Mouse (Mus musculus): ENCODE measurements at regions not wholly inside any gene's neighbourhood (a gene's known extent, or its start where the extent isn't known, plus 50 kb on each side); places are given as distances from the start of the nearest gene placed in this dataset.

DNA sequence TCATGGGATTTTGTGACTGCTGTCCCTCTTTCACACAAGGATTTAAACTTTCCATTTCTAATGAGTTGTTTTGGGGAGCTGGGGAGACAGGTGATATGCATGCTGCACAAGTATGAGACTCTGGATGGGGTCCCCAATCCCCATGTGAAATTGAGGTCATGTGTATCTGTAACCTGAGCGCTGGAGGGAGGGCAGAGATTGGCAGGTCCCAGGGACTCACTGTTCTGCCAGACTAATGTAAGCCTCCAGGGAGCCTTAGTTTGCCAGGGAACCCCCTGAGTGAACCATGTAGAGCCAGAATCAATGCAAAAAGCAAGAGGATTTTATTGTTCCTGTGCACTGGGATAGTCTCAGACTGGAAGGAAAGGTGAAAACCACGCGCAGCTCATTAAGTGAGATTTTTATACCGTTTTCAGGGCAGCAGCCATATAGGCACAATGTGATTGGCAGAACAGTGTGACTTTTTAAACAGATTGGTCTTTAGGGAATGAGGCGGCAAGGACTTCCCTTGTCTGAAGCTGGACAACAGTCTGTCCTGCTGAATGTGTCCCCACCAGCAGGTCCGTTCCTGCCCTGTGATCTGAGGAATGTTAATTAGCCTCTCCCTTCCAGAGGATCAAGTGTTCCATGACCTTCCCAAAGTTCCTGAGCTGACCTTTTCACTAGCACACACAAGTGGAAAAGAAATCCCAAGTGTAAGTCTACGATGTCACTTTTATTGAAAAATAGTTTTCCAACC, 59.9 kb upstream of the Oxgr1 start:
- H3K27me3 ChIP-seq (ENCODE audit: control insufficient read depth, insufficient read depth, low read length, poor library complexity, severe bottlenecking), result no peaks in the 10 kb centered on the region
- TF ChIP-seq CTCF (IDR thresholded peaks at IDR 0.05; ENCODE audit: low read depth, low read length) (no peak), POLR2A (IDR thresholded peaks at IDR 0.05; ENCODE audit: insufficient read depth, low read length) (no peak), EP300 (IDR thresholded peaks at IDR 0.05; ENCODE audit: insufficient read depth, low read depth, low read length) (no peak)
- H3K4me1 ChIP-seq (ENCODE audit: control insufficient read depth, insufficient read depth, low read length), result no peaks in the 10 kb centered on the region
- H3K36me3 ChIP-seq (ENCODE audit: control insufficient read depth, insufficient read depth, low read length, poor library complexity, severe bottlenecking), result no peaks in the 10 kb centered on the region
- H3K9ac ChIP-seq (ENCODE audit: low read depth, poor library complexity, severe bottlenecking), result no peak overlapping the region
- peaks cover 16% of the 10 kb centered on the region for H3K9me3 ChIP-seq (replicated peaks; ENCODE audit: control insufficient read depth, insufficient read depth, low read length, poor library complexity, severe bottlenecking)
- no peak overlapping the region for H3K27ac ChIP-seq (ENCODE audit: insufficient read depth, low read length)
- no peak overlapping the region for H3K4me3 ChIP-seq (ENCODE audit: low read depth, low read length)

DNA sequence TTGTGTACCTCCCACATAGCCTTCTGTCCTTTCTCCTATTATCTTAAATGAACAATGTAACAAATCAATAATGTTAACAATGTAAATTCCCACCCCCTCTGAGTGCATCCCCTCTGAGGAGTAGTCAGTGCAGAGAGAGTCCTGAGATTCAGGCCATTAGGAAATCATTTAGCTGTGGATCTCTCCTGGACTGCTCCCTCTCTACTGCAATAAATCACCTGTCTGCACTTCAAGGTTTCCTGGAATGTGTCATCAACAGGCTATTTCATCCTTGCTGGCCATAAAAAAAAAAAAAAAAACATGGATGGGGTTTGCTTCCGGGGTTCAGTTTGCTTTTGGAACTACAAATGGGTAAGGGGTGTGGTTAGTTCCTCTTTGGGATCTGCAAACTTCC, 60.5 kb upstream of the Oxgr1 start:
- Histone ChIP-seq H3K4me3 (ENCODE audit: low read depth, low read length) (no peak overlapping the region), H3K9ac (ENCODE audit: low read depth, poor library complexity, severe bottlenecking) (no peak overlapping the region), H3K27ac (ENCODE audit: insufficient read depth, low read length) (no peak overlapping the region), H3K36me3 (ENCODE audit: control insufficient read depth, insufficient read depth, low read length, poor library complexity, severe bottlenecking) (no peaks in the 10 kb centered on the region), H3K27me3 (ENCODE audit: control insufficient read depth, insufficient read depth, low read length, poor library complexity, severe bottlenecking) (no peaks in the 10 kb centered on the region), H3K4me1 (ENCODE audit: control insufficient read depth, insufficient read depth, low read length) (no peaks in the 10 kb centered on the region), H3K9me3 (replicated peaks; ENCODE audit: control insufficient read depth, insufficient read depth, low read length, poor library complexity, severe bottlenecking) (peaks cover 16% of the 10 kb centered on the region)
- TF ChIP-seq EP300 (IDR thresholded peaks at IDR 0.05; ENCODE audit: insufficient read depth, low read depth, low read length) (no peak), CTCF (IDR thresholded peaks at IDR 0.05; ENCODE audit: low read depth, low read length) (no peak), POLR2A (IDR thresholded peaks at IDR 0.05; ENCODE audit: insufficient read depth, low read length) (no peak)

DNA sequence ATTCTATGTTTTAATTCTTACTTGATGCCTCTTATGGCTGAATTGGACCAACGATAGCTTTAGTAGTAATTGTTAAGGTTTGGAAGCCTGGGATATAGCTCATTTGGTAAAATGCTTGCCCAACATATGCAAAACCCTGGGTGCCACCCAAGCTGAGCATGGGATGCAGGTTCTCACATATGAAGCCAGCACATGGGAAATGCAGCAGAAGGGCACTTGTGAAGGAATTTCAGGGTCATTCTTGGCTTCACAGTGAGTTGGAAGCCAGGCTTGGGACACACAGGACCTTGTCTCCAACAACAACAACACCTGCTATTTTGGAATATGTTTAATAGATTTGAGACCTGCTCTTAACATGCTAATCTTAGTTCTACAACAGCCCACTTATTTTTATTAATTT, 67.6 kb upstream of the Oxgr1 start:
- Histone ChIP-seq H3K27me3 (ENCODE audit: control insufficient read depth, insufficient read depth, low read length, poor library complexity, severe bottlenecking) (no peaks in the 10 kb centered on the region), H3K27ac (ENCODE audit: insufficient read depth, low read length) (no peak overlapping the region), H3K9me3 (replicated peaks; ENCODE audit: control insufficient read depth, insufficient read depth, low read length, poor library complexity, severe bottlenecking) (peaks cover 5% of the 10 kb centered on the region), H3K36me3 (ENCODE audit: control insufficient read depth, insufficient read depth, low read length, poor library complexity, severe bottlenecking) (no peaks in the 10 kb centered on the region), H3K9ac (ENCODE audit: low read depth, poor library complexity, severe bottlenecking) (no peak overlapping the region), H3K4me3 (ENCODE audit: low read depth, low read length) (no peak overlapping the region), H3K4me1 (ENCODE audit: control insufficient read depth, insufficient read depth, low read length) (no peaks in the 10 kb centered on the region)
- TF ChIP-seq EP300 (IDR thresholded peaks at IDR 0.05; ENCODE audit: insufficient read depth, low read depth, low read length), result no peak
- TF ChIP-seq POLR2A (IDR thresholded peaks at IDR 0.05; ENCODE audit: insufficient read depth, low read length), result no peak
- no peak for TF ChIP-seq CTCF (IDR thresholded peaks at IDR 0.05; ENCODE audit: low read depth, low read length)

DNA sequence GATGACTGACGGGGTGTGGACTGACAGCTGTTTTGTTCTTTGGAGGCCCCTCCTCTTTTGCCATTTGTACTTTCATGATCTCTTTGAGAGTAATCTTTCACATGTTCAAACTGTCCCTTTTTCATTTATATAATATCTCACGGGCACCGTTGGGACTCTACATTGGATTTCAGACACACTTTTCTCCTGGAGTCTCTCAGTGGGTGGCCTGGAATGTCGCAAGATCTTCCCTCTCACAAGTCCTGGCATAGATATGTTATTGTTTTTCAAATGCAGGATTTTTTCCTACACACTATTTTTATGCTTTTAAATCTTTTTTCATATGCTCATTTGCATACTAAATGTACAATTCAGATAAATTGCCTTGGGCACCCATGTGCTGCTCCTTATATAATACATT, 71.1 kb upstream of the Oxgr1 start:
- no peaks in the 10 kb centered on the region for H3K36me3 ChIP-seq (ENCODE audit: control insufficient read depth, insufficient read depth, low read length, poor library complexity, severe bottlenecking)
- H3K27me3 ChIP-seq (ENCODE audit: control insufficient read depth, insufficient read depth, low read length, poor library complexity, severe bottlenecking), result no peaks in the 10 kb centered on the region; the same call in 1 of the 2 replicates
- H3K9ac ChIP-seq (ENCODE audit: low read depth, poor library complexity, severe bottlenecking), result no peak overlapping the region
- no peaks in the 10 kb centered on the region for H3K4me1 ChIP-seq (ENCODE audit: control insufficient read depth, insufficient read depth, low read length)
- H3K4me3 ChIP-seq (ENCODE audit: low read depth, low read length), result no peak overlapping the region
- H3K9me3 ChIP-seq (replicated peaks; ENCODE audit: control insufficient read depth, insufficient read depth, low read length, poor library complexity, severe bottlenecking), result no peaks in the 10 kb centered on the region
- H3K27ac ChIP-seq (ENCODE audit: insufficient read depth, low read length), result no peak overlapping the region
- TF ChIP-seq CTCF (IDR thresholded peaks at IDR 0.05; ENCODE audit: low read depth, low read length), result no peak
- no peak for TF ChIP-seq EP300 (IDR thresholded peaks at IDR 0.05; ENCODE audit: insufficient read depth, low read depth, low read length)
- TF ChIP-seq POLR2A (IDR thresholded peaks at IDR 0.05; ENCODE audit: insufficient read depth, low read length), result no peak

GRCm38 (mm10) chr14:120118582-120118981, 76.3 kb upstream of the Oxgr1 start:
- Histone ChIP-seq H3K27ac (ENCODE audit: insufficient read depth, low read length) (no peak overlapping the region), H3K4me1 (ENCODE audit: control insufficient read depth, insufficient read depth, low read length) (no peaks in the 10 kb centered on the region), H3K4me3 (ENCODE audit: low read depth, low read length) (no peak overlapping the region), H3K36me3 (ENCODE audit: control insufficient read depth, insufficient read depth, low read length, poor library complexity, severe bottlenecking) (no peaks in the 10 kb centered on the region), H3K9ac (ENCODE audit: low read depth, poor library complexity, severe bottlenecking) (no peak overlapping the region), H3K27me3 (ENCODE audit: control insufficient read depth, insufficient read depth, low read length, poor library complexity, severe bottlenecking) (no peaks in the 10 kb centered on the region; the same call in 1 of the 2 replicates), H3K9me3 (replicated peaks; ENCODE audit: control insufficient read depth, insufficient read depth, low read length, poor library complexity, severe bottlenecking) (no peaks in the 10 kb centered on the region)
- TF ChIP-seq POLR2A (IDR thresholded peaks at IDR 0.05; ENCODE audit: insufficient read depth, low read length) (no peak), CTCF (IDR thresholded peaks at IDR 0.05; ENCODE audit: low read depth, low read length) (no peak), EP300 (IDR thresholded peaks at IDR 0.05; ENCODE audit: insufficient read depth, low read depth, low read length) (no peak)

DNA sequence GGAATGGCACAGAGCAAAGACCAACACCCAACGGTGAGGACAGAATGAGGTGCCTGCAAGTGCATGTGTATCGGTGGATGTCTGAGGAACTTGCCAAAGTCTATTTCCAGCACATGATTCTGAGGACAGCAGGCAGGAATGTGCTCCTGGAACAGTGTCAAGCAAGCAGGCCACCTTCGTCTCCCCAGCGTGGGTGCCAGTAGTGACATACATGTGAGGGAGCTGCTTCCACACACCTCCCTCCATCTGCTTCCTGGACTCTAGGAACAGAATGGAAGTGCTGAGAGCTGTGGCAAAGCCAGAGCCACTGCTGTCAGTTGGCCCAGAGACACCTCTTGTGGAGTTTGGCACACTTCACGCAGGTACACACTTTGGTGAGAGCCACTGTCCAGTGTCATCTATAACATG, 76.9 kb upstream of the Oxgr1 start:
- H3K27ac ChIP-seq (ENCODE audit: insufficient read depth, low read length), result no peak overlapping the region
- H3K9me3 ChIP-seq (replicated peaks; ENCODE audit: control insufficient read depth, insufficient read depth, low read length, poor library complexity, severe bottlenecking), result no peaks in the 10 kb centered on the region
- H3K27me3 ChIP-seq (ENCODE audit: control insufficient read depth, insufficient read depth, low read length, poor library complexity, severe bottlenecking), result no peaks in the 10 kb centered on the region; the same call in 1 of the 2 replicates
- no peak overlapping the region for H3K4me3 ChIP-seq (ENCODE audit: low read depth, low read length)
- H3K9ac ChIP-seq (ENCODE audit: low read depth, poor library complexity, severe bottlenecking), result no peak overlapping the region
- no peaks in the 10 kb centered on the region for H3K4me1 ChIP-seq (ENCODE audit: control insufficient read depth, insufficient read depth, low read length)
- no peak for TF ChIP-seq EP300 (IDR thresholded peaks at IDR 0.05; ENCODE audit: insufficient read depth, low read depth, low read length)
- TF ChIP-seq CTCF (IDR thresholded peaks at IDR 0.05; ENCODE audit: low read depth, low read length), result no peak
- no peak for TF ChIP-seq POLR2A (IDR thresholded peaks at IDR 0.05; ENCODE audit: insufficient read depth, low read length)
- no peaks in the 10 kb centered on the region for H3K36me3 ChIP-seq (ENCODE audit: control insufficient read depth, insufficient read depth, low read length, poor library complexity, severe bottlenecking)
